Mouse (Mus musculus): ENCODE data around the gene Opcml.

DNA sequence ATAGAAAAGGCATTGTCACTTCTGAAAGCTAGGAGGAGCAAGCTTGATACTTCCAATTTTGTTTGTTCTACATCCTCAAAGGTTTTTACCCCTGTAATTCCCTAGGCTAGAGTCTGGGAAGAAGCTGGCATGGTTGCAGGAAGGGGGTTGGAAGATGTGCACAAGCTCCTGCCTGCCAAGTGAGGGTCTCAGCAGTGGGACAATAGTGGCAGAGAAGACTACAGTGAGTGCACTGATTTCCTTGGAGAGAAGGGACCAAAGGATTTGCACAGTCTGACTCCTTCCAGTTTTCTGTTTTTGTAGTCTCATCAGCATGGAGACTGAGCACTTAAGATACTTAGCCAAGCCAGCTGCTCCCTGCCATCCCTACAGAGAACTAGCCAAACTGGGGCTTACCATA is 177.7 kb downstream of the Opcml start:
- TF ChIP-seq POLR2A (IDR thresholded peaks at IDR 0.05; ENCODE audit: low read depth, low read length) (no peak), CTCF (IDR thresholded peaks at IDR 0.05; ENCODE audit: extremely low read depth, insufficient read depth, insufficient read length, insufficient replicate concordance) (no peak)

Data from spleen, adult 2 months (tissue).